Mouse (Mus musculus) left cerebral cortex, postnatal 14 days (tissue): ENCODE results near the gene Atp11a. TPM values are rescaled to one million over a fixed set of nuclear protein-coding genes. Genes with fewer than 3 reads are reported as not detected.

Experiments
- DNase-seq, 2 experiments: peaks; one replicate each; pipeline ENCODE4 v3.0.0; 2021 to 2022; ENCODE audit warnings: low spot score in 2 of 2, mixed read lengths in 1 of 2
- intact Hi-C: fragments of 180-260 bp; cut with DNase I; formaldehyde crosslinking; loops from one replicate; pipeline ENCODE4 v1.15.1; 2025
- total RNA-seq, 2 experiments: library from RNA; stranded (reverse); gene quantifications; 2 replicates each; pipeline ENCODE4 v1.2.3; 2021

Atp11a gene
- total RNA-seq, 2 experiments from 2014 or later = 43.9 to 45.9 TPM

GRCm38 (mm10) chr8:12893797-12894578 lies 137.2 kb downstream of the Atp11a start:
- no peak for DNase-seq
- intact Hi-C loops = loop anchor here (10.0 kb wide), 1 partner anchor 211 kb away; the partner anchor contains the start of genes Cul4a and Pcid2

- intact Hi-C loops = loop anchor here (10.0 kb wide), 1 partner anchor 210 kb away; the partner anchor contains the start of genes Cul4a and Pcid2
- DNase-seq = no peak
Observed at GRCm38 (mm10) chr8:12894783-12895534, 138.1 kb downstream of the Atp11a start.

- DNase-seq = no peak
- intact Hi-C loops = loop anchor here (2.0 to 10.0 kb wide), 2 partner anchors 91 to 209 kb away; partner anchors contain the start of genes Cul4a and Pcid2
Observed at GRCm38 (mm10) chr8:12895535-12896150, 138.8 kb downstream of the Atp11a start.

- intact Hi-C loops = loop anchor here (2.0 to 10.0 kb wide), 2 partner anchors 90 to 208 kb away; partner anchors contain the start of genes Cul4a and Pcid2
Observed at GRCm38 (mm10) chr8:12896494-12897373, 139.9 kb downstream of the Atp11a start.

GRCm38 (mm10) chr8:12897815-12898214 lies 141.0 kb downstream of the Atp11a start:
- intact Hi-C loops = loop anchor here (2.0 to 10.0 kb wide), 2 partner anchors 89 to 207 kb away; partner anchors contain the start of genes Cul4a and Pcid2

More at GRCm38 (mm10) chr8:12896494-12897373, 139.9 kb downstream of the Atp11a start:
- peak; percentile 77 to 79 for DNase-seq

GRCm38 (mm10) chr8:12903790-12904415 lies 147.1 kb downstream of the Atp11a start:
- intact Hi-C loops = no loop called here
- no peak for DNase-seq

More at GRCm38 (mm10) chr8:12897815-12898214, 141.0 kb downstream of the Atp11a start:
- DNase-seq = no peak

GRCm38 (mm10) chr8:12905122-12905521 lies 148.3 kb downstream of the Atp11a start:
- intact Hi-C loops = no loop called here
- no peak for DNase-seq

- no peak for DNase-seq
- intact Hi-C loops = no loop called here
Observed at GRCm38 (mm10) chr8:12905599-12906321, 148.9 kb downstream of the Atp11a start.

GRCm38 (mm10) chr8:12906597-12906996 lies 149.8 kb downstream of the Atp11a start:
- intact Hi-C loops = no loop called here
- no peak for DNase-seq

- intact Hi-C loops = no loop called here
- DNase-seq = no peak
Observed at GRCm38 (mm10) chr8:12907730-12908129, 150.9 kb downstream of the Atp11a start.

- DNase-seq = no peak
- intact Hi-C loops = no loop called here
Observed at GRCm38 (mm10) chr8:12912011-12912410, 155.2 kb downstream of the Atp11a start.

- intact Hi-C loops = loop anchor here (5.0 kb wide), 1 partner anchor 67 kb away; no protein-coding TSS in a partner anchor
- peak; percentile 69 to 77 for DNase-seq
Observed at GRCm38 (mm10) chr8:12915187-12916006, 158.6 kb downstream of the Atp11a start.

- no peak for DNase-seq
- intact Hi-C loops = loop anchor here (5.0 kb wide), 1 partner anchor 66 kb away; no protein-coding TSS in a partner anchor
Observed at GRCm38 (mm10) chr8:12916156-12916900, 159.5 kb downstream of the Atp11a start.

GRCm38 (mm10) chr8:12917029-12917428 lies 160.2 kb downstream of the Atp11a start:
- DNase-seq = peak in 1 of 2 experiments; percentile 45
- intact Hi-C loops = loop anchor here (5.0 kb wide), 1 partner anchor 65 kb away; no protein-coding TSS in a partner anchor

- intact Hi-C loops = loop anchor here (5.0 kb wide), 1 partner anchor 64 kb away; no protein-coding TSS in a partner anchor
- no peak for DNase-seq
Observed at GRCm38 (mm10) chr8:12917831-12918230, 161.0 kb downstream of the Atp11a start.
